Mouse (Mus musculus): ENCODE data around the gene Myrfl. TPM values are rescaled to one million over a fixed set of nuclear protein-coding genes. Genes with fewer than 3 reads are reported as not detected.
A peak's percentile ranks its signal among the peaks of the same experiment; 100 is the strongest.

Myrfl gene
- polyA plus RNA-seq, 1 experiment: not detected

GRCm38 (mm10) chr10:116928826-116929225, 32.1 kb upstream of the Myrfl start:
- Histone ChIP-seq H3K4me1 (peaks cover 23% of the 10 kb centered on the region), H3K4me3 (replicated peaks) (no peak overlapping the region), H3K9me3 (no peaks in the 10 kb centered on the region), H3K36me3 (replicated peaks; ENCODE audit: low read length) (peaks cover 54% of the 10 kb centered on the region), H3K27me3 (replicated peaks) (no peaks in the 10 kb centered on the region)
- no peak for TF ChIP-seq GATA1 (IDR thresholded peaks at IDR 0.05; ENCODE audit: borderline replicate concordance, low read length)

- Histone ChIP-seq H3K36me3 (replicated peaks; ENCODE audit: low read length) (peaks cover 50% of the 10 kb centered on the region), H3K27me3 (replicated peaks) (no peaks in the 10 kb centered on the region), H3K4me1 (peaks cover 24% of the 10 kb centered on the region), H3K4me3 (replicated peaks) (no peak overlapping the region), H3K9me3 (no peaks in the 10 kb centered on the region)
- TF ChIP-seq GATA1 (IDR thresholded peaks at IDR 0.05; ENCODE audit: borderline replicate concordance, low read length): no peak
- no peak for TF ChIP-seq FLI1 (IDR thresholded peaks at IDR 0.05; ENCODE audit: low read length)
Measured at GRCm38 (mm10) chr10:116926428-116927113, 29.9 kb upstream of the Myrfl start.

- TF ChIP-seq GATA1 (IDR thresholded peaks at IDR 0.05; ENCODE audit: borderline replicate concordance, low read length) (no peak), FLI1 (IDR thresholded peaks at IDR 0.05; ENCODE audit: low read length) (no peak)
- H3K27me3 ChIP-seq (replicated peaks): no peaks in the 10 kb centered on the region
- peaks cover 49% of the 10 kb centered on the region for H3K36me3 ChIP-seq (replicated peaks; ENCODE audit: low read length)
- peak overlapping the region; percentile 69 for H3K4me3 ChIP-seq (replicated peaks)
- peaks cover 8% of the 10 kb centered on the region; the same call in 1 of the 2 replicates for H3K4me1 ChIP-seq
- no peaks in the 10 kb centered on the region for H3K9me3 ChIP-seq
Measured at GRCm38 (mm10) chr10:116923651-116924495, 27.2 kb upstream of the Myrfl start.

GRCm38 (mm10) chr10:116922161-116922560, 25.4 kb upstream of the Myrfl start:
- Histone ChIP-seq H3K9me3 (no peaks in the 10 kb centered on the region), H3K36me3 (replicated peaks; ENCODE audit: low read length) (peaks cover 43% of the 10 kb centered on the region), H3K27me3 (replicated peaks) (no peaks in the 10 kb centered on the region), H3K4me1 (peaks cover 8% of the 10 kb centered on the region; the same call in 1 of the 2 replicates), H3K4me3 (replicated peaks) (no peak overlapping the region)
- TF ChIP-seq FLI1 (IDR thresholded peaks at IDR 0.05; ENCODE audit: low read length) (no peak), GATA1 (IDR thresholded peaks at IDR 0.05; ENCODE audit: borderline replicate concordance, low read length) (no peak)

GRCm38 (mm10) chr10:116921416-116921815, 24.7 kb upstream of the Myrfl start:
- Histone ChIP-seq H3K27me3 (replicated peaks) (no peaks in the 10 kb centered on the region), H3K4me3 (replicated peaks) (no peak overlapping the region), H3K36me3 (replicated peaks; ENCODE audit: low read length) (peaks cover 38% of the 10 kb centered on the region), H3K4me1 (peaks cover 11% of the 10 kb centered on the region), H3K9me3 (no peaks in the 10 kb centered on the region)
- TF ChIP-seq FLI1 (IDR thresholded peaks at IDR 0.05; ENCODE audit: low read length) (no peak), GATA1 (IDR thresholded peaks at IDR 0.05; ENCODE audit: borderline replicate concordance, low read length) (no peak)

- H3K4me3 ChIP-seq (replicated peaks): no peak overlapping the region
- H3K4me1 ChIP-seq: peaks cover 12% of the 10 kb centered on the region
- no peaks in the 10 kb centered on the region for H3K9me3 ChIP-seq
- peaks cover 41% of the 10 kb centered on the region for H3K36me3 ChIP-seq (replicated peaks; ENCODE audit: low read length)
- H3K27me3 ChIP-seq (replicated peaks): no peaks in the 10 kb centered on the region
- TF ChIP-seq FLI1 (IDR thresholded peaks at IDR 0.05; ENCODE audit: low read length) (no peak), GATA1 (IDR thresholded peaks at IDR 0.05; ENCODE audit: borderline replicate concordance, low read length) (no peak)
Measured at GRCm38 (mm10) chr10:116920641-116921040, 23.9 kb upstream of the Myrfl start.

GRCm38 (mm10) chr10:116919368-116920317, 22.9 kb upstream of the Myrfl start:
- TF ChIP-seq FLI1 (IDR thresholded peaks at IDR 0.05; ENCODE audit: low read length): no peak
- H3K4me3 ChIP-seq (replicated peaks): no peak overlapping the region
- H3K4me1 ChIP-seq: peaks cover 12% of the 10 kb centered on the region
- H3K9me3 ChIP-seq: no peaks in the 10 kb centered on the region
- no peaks in the 10 kb centered on the region for H3K27me3 ChIP-seq (replicated peaks)
- peaks cover 42% of the 10 kb centered on the region for H3K36me3 ChIP-seq (replicated peaks; ENCODE audit: low read length)

- peaks cover 56% of the 10 kb centered on the region for H3K36me3 ChIP-seq (replicated peaks; ENCODE audit: low read length)
- peaks cover 4% of the 10 kb centered on the region; the same call in 1 of the 2 replicates for H3K4me1 ChIP-seq
Measured at GRCm38 (mm10) chr10:116916581-116916980, 19.9 kb upstream of the Myrfl start.

GRCm38 (mm10) chr10:116915286-116915685, 18.6 kb upstream of the Myrfl start:
- TF ChIP-seq GATA1 (IDR thresholded peaks at IDR 0.05; ENCODE audit: borderline replicate concordance, low read length): no peak
- TF ChIP-seq FLI1 (IDR thresholded peaks at IDR 0.05; ENCODE audit: low read length): no peak
- Histone ChIP-seq H3K36me3 (replicated peaks; ENCODE audit: low read length) (peaks cover 69% of the 10 kb centered on the region), H3K4me1 (peaks cover 4% of the 10 kb centered on the region; the same call in 1 of the 2 replicates), H3K27me3 (replicated peaks) (no peaks in the 10 kb centered on the region), H3K9me3 (no peaks in the 10 kb centered on the region), H3K4me3 (replicated peaks) (no peak overlapping the region)

More at GRCm38 (mm10) chr10:116916581-116916980, 19.9 kb upstream of the Myrfl start:
- Histone ChIP-seq H3K9me3 (no peaks in the 10 kb centered on the region), H3K4me3 (replicated peaks) (no peak overlapping the region), H3K27me3 (replicated peaks) (no peaks in the 10 kb centered on the region)
- no peak for TF ChIP-seq GATA1 (IDR thresholded peaks at IDR 0.05; ENCODE audit: borderline replicate concordance, low read length)
- TF ChIP-seq FLI1 (IDR thresholded peaks at IDR 0.05; ENCODE audit: low read length): no peak

Data from megakaryocyte, embryonic 14.5 days (primary cell).